Mouse (Mus musculus): ENCODE data around the gene Mroh2a.

Gene Mroh2a

GRCm38 (mm10) chr1:88237311-88237710, 10.5 kb downstream of the Mroh2a start:
- DNase-seq: no peak

GRCm38 (mm10) chr1:88238771-88239170, 12.0 kb downstream of the Mroh2a start:
- no peak for DNase-seq

GRCm38 (mm10) chr1:88240072-88240471, 13.3 kb downstream of the Mroh2a start:
- DNase-seq: no peak

GRCm38 (mm10) chr1:88240579-88240978, 13.8 kb downstream of the Mroh2a start:
- no peak for DNase-seq

- DNase-seq: no peak
Observed at GRCm38 (mm10) chr1:88243861-88244260, 17.1 kb downstream of the Mroh2a start.

- DNase-seq: no peak
Observed at GRCm38 (mm10) chr1:88245881-88246280, 19.1 kb downstream of the Mroh2a start.

- DNase-seq: no peak
Observed at GRCm38 (mm10) chr1:88246386-88246785, 19.6 kb downstream of the Mroh2a start.

- DNase-seq: no peak
Observed at GRCm38 (mm10) chr1:88247660-88248059, 20.9 kb downstream of the Mroh2a start.

- DNase-seq: no peak
Observed at GRCm38 (mm10) chr1:88248658-88249057, 21.9 kb downstream of the Mroh2a start.

- DNase-seq: no peak
Observed at GRCm38 (mm10) chr1:88249596-88249995, 22.8 kb downstream of the Mroh2a start.

GRCm38 (mm10) chr1:88250023-88250422, 23.2 kb downstream of the Mroh2a start:
- DNase-seq: no peak

- no peak for DNase-seq
Observed at GRCm38 (mm10) chr1:88253106-88253505, 26.3 kb downstream of the Mroh2a start.

GRCm38 (mm10) chr1:88253540-88253939, 26.8 kb downstream of the Mroh2a start:
- no peak for DNase-seq

- no peak for DNase-seq
Observed at GRCm38 (mm10) chr1:88254793-88255465, 28.1 kb downstream of the Mroh2a start.

- no peak for DNase-seq
Observed at GRCm38 (mm10) chr1:88255466-88255857, 28.7 kb downstream of the Mroh2a start.

GRCm38 (mm10) chr1:88255989-88256754, 29.4 kb downstream of the Mroh2a start:
- no peak for DNase-seq

- DNase-seq: no peak
Observed at GRCm38 (mm10) chr1:88256886-88257663, 30.3 kb downstream of the Mroh2a start.

- DNase-seq: no peak
Observed at GRCm38 (mm10) chr1:88257681-88258080, 30.9 kb downstream of the Mroh2a start.

GRCm38 (mm10) chr1:88258361-88258760, 31.6 kb downstream of the Mroh2a start:
- no peak for DNase-seq

GRCm38 (mm10) chr1:88258881-88259642, 32.3 kb downstream of the Mroh2a start:
- DNase-seq: no peak

- no peak for DNase-seq
Observed at GRCm38 (mm10) chr1:88259643-88260024, 32.8 kb downstream of the Mroh2a start.

GRCm38 (mm10) chr1:88260114-88260513, 33.3 kb downstream of the Mroh2a start:
- DNase-seq: no peak

Measured in layer of hippocampus, adult 9-11 months (tissue).